Mouse (Mus musculus) neural tube, embryonic 12.5 days (tissue): ENCODE results near the gene Lrp1. TPM values are rescaled to one million over a fixed set of nuclear protein-coding genes. Genes with fewer than 3 reads are reported as not detected.

Source experiments
- ATAC-seq: fragments of 200-750 bp; cut with Nextera tagmentation; 2 replicates; pipeline ENCODE4 v1.8.0; 2017; ENCODE audit warnings: low read depth, mild to moderate bottlenecking, moderate TSS enrichment, moderate library complexity; ENCODE audit not compliant: low FRiP score
- H3K27ac ChIP-seq: fragments of 300-500 bp; sonication (generic); 2 replicates; pipeline ENCODE4 v1.5.1; 2016
- H3K27me3 ChIP-seq: fragments of 300-500 bp; sonication (generic); replicated peaks from 2 replicates; pipeline ENCODE4 v1.6.1; 2016; ENCODE audit warnings: mild to moderate bottlenecking
- H3K36me3 ChIP-seq: fragments of 300-500 bp; sonication (generic); 2 replicates; pipeline ENCODE4 v1.6.1; 2016; ENCODE audit warnings: mild to moderate bottlenecking
- H3K4me1 ChIP-seq: fragments of 300-500 bp; sonication (generic); 2 replicates; pipeline ENCODE4 v1.6.1; 2016
- H3K4me2 ChIP-seq: fragments of 300-500 bp; sonication (generic); replicated peaks from 2 replicates; pipeline ENCODE4 v1.6.1; 2016; ENCODE audit warnings: mild to moderate bottlenecking
- H3K4me3 ChIP-seq: fragments of 300-500 bp; sonication (generic); 2 replicates; pipeline ENCODE4 v1.5.1; 2016
- H3K9ac ChIP-seq: fragments of 300-500 bp; sonication (generic); 2 replicates; pipeline ENCODE4 v1.6.1; 2016; ENCODE audit warnings: mild to moderate bottlenecking
- H3K9me3 ChIP-seq: fragments of 300-500 bp; sonication (generic); 2 replicates; pipeline ENCODE4 v1.6.1; 2016; ENCODE audit warnings: mild to moderate bottlenecking
- WGBS: fragments of 180-500 bp; shearing (Covaris S2); methylation state at CpG from one replicate; pipeline ENCODE4 v1.1.7; 2016; 5-methylcytosine and 5-hydroxymethylcytosine counted together
- polyA plus RNA-seq: library from polyadenylated mRNA; unstranded; fragments of >200 nt; fragmentation: Nextera tagmentation; extraction: Ambion mirVana; gene quantifications from 2 replicates; pipeline ENCODE4 v1.2.1, GENCODE M21; 2016

Lrp1 gene
- polyA plus RNA-seq, 1 experiment from 2014 or later = 96.0 TPM

DNA sequence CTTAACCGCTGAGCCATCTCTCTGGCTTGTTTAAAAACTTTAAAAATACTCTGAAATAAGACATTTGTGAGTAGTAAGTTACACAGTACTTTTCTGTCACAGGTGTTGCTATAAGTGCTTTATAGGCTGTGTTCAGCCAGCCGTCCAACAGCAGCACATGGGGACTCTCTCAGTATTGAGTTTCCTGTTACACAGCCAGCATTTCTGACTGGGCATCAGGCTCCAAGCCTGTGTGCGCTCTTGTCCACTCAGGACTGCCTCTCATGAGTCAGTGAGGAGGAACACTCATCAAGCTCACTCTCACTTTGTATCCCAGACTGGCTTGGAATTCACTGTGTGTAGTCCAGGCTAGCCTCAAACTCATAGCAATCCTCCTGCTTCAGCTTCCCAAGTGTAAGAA, 124.8 kb downstream of the Lrp1 start:
- no peaks in the 10 kb centered on the region for H3K27me3 ChIP-seq
- no peak overlapping the region for H3K4me3 ChIP-seq
- no peaks in the 10 kb centered on the region for H3K9me3 ChIP-seq
- no peak overlapping the region for H3K27ac ChIP-seq
- H3K4me1 ChIP-seq = peaks cover 5% of the 10 kb centered on the region; the same call in 1 of the 2 replicates
- H3K4me2 ChIP-seq = no peak overlapping the region
- 97% methylated on average over 3 of the region's 3 CpGs for WGBS
- no peak overlapping the region for H3K9ac ChIP-seq
- H3K36me3 ChIP-seq = peaks cover 74% of the 10 kb centered on the region
- no peak for ATAC-seq

DNA sequence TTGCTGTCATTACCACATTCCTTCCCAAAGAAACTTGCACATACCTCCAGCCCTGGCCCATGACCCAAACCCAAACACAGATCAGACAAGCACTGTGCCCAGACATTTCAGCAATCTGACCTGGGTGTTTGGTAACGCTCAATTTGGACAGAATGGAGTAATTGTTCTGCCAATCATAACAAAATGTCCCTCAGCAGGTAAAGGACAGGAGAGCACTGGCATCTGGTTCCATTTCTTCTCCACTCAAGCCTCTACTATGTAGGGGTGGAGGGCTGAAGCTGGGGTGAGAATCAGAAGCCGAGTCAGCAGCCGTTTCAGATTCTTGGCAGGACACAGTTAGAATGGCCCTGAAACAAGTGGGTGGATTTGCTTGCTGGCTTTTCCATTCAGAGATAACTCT, 128.8 kb downstream of the Lrp1 start:
- no peaks in the 10 kb centered on the region for H3K27me3 ChIP-seq
- H3K4me1 ChIP-seq = peaks cover 19% of the 10 kb centered on the region; the same call in 1 of the 2 replicates
- no peak overlapping the region for H3K27ac ChIP-seq
- peaks cover 56% of the 10 kb centered on the region for H3K36me3 ChIP-seq
- no peak for ATAC-seq
- H3K9ac ChIP-seq = no peak overlapping the region
- H3K9me3 ChIP-seq = no peaks in the 10 kb centered on the region
- no peak overlapping the region for H3K4me3 ChIP-seq
- H3K4me2 ChIP-seq = no peak overlapping the region
- 95% methylated on average over 3 of the region's 3 CpGs for WGBS

DNA sequence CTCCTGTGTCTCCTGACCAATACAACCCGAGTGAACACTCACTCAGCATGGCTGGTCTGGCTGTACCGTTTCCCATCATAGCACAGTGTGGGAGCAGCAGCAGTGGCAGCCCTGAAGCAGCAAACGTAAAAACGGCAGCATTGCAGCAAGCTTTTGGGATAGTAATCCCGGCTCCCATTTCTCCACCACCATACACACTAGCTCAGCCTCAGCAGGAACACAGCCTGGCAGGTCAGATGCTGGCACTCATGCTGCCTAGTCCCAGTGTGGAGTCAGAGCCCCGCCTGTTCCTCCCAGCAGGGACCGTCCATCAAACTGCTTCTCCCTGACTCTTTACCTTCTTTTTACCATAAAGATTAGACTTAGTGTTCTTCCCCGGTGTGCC, 129.8 kb downstream of the Lrp1 start:
- ATAC-seq = 0 out of 2 replicates have a peak, but pooled peaks have one; percentile 33
- Histone ChIP-seq H3K9ac (no peak overlapping the region), H3K4me2 (no peak overlapping the region), H3K9me3 (no peaks in the 10 kb centered on the region), H3K27me3 (no peaks in the 10 kb centered on the region), H3K27ac (no peak overlapping the region; the same call in none of the 2 replicates), H3K4me3 (no peak overlapping the region), H3K36me3 (peaks cover 51% of the 10 kb centered on the region), H3K4me1 (peaks cover 19% of the 10 kb centered on the region; the same call in 1 of the 2 replicates)
- 73% methylated on average over 8 of the region's 8 CpGs for WGBS

DNA sequence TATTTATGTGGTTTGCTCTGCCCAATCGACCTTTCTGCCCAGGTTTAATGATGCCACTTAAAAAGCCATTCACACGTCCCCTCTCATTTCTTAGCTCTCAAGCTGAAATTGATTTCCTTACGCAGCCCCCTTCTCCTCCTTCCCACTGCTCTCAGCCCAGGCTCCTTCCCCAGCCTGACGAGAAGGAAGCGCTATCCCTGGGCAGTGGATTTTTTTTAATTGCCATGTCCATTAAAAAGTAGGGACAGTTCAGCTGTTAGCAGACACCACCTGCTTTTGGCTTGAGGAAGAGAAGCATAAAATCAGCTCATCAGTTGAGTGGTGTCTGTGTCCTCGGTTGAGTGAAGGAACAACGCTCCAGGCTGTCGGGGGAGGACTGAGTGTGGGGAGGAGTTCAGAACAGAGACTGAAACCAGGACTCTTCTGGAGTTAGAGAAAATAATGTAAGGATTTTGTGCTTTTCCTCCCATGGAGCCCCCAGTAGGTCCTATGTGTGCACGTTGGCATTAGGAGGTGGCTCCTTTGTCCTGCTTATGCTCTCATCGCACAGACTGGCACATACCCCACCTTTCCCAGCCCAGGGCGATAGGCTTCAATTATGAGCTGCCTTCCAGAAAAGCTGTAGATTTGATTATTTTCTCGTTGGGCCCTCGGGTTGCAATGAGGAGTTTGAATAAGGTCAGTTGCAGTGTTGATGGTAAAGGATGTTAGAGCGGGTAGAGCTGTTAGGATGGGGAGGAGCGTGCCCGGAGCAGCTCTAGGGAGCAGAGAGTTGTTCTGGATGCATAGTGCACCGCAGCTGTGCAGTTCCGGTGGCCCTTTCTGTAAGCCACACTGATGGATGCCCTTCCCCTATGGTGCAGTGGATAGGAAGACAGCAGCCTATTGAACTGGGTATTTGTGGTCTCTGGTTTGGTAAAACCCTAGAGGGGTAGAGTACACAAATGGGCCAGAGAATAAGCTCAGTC, 130.5 kb downstream of the Lrp1 start:
- Histone ChIP-seq H3K9ac (no peak overlapping the region), H3K4me2 (no peak overlapping the region), H3K27ac (no peak overlapping the region; the same call in 1 of the 2 replicates), H3K36me3 (peaks cover 49% of the 10 kb centered on the region), H3K4me3 (no peak overlapping the region), H3K9me3 (no peaks in the 10 kb centered on the region), H3K4me1 (peaks cover 19% of the 10 kb centered on the region; the same call in 1 of the 2 replicates), H3K27me3 (no peaks in the 10 kb centered on the region)
- ATAC-seq = peak; percentile 53; the same call in 1 of the 2 replicates
- 64% methylated on average over 18 of the region's 18 CpGs for WGBS

DNA sequence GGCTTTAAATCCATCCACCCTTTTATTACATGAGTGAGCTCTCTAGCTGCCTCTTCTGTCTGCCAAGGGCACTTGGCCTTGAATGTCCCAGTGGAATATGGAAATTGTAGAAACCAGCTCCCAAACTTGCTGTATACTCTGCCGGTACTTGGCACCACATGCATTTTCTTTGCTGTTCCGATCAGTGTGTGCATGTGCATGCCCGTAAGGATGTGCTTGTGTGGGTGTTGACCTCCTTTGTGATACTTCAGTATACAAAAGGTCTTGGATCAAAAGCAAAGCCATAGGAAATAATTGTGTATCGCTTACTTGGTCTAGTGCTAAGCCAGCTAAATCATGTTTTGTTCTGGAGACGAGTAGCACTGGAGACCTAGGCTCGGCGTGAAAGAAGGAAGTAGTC, 132.1 kb downstream of the Lrp1 start:
- Histone ChIP-seq H3K27ac (no peak overlapping the region), H3K36me3 (peaks cover 51% of the 10 kb centered on the region), H3K9me3 (no peaks in the 10 kb centered on the region), H3K4me1 (peaks cover 19% of the 10 kb centered on the region; the same call in 1 of the 2 replicates), H3K4me3 (no peak overlapping the region), H3K4me2 (no peak overlapping the region), H3K9ac (no peak overlapping the region), H3K27me3 (no peaks in the 10 kb centered on the region)
- no peak for ATAC-seq
- WGBS = 85% methylated on average over 7 of the region's 7 CpGs

Other genes starting within 250 kb of the Lrp1 start
- 33.9 and 36.3 TPM in 2 replicates for gene R3hdm2, start 240.8 kb downstream of the Lrp1 start, polyA plus RNA-seq
- 4.3 and 5.8 TPM in 2 replicates for gene Stac3, start 119.5 kb downstream of the Lrp1 start, polyA plus RNA-seq
- 7.3 and 7.6 TPM in 2 replicates for gene Ndufa4l2, start 106.2 kb downstream of the Lrp1 start, polyA plus RNA-seq
- 74.2 and 76.9 TPM in 2 replicates for gene Shmt2, start 98.7 kb downstream of the Lrp1 start, polyA plus RNA-seq
- 112 and 125 TPM in 2 replicates for gene Nxph4, start 86.6 kb downstream of the Lrp1 start, polyA plus RNA-seq
- gene Stat6, start 21.8 kb upstream of the Lrp1 start, polyA plus RNA-seq = 7.2 and 7.5 TPM in 2 replicates
- gene Nemp1, start 45.8 kb upstream of the Lrp1 start, polyA plus RNA-seq = 7.2 and 8.0 TPM in 2 replicates
- gene Nab2, start 47.4 kb upstream of the Lrp1 start, polyA plus RNA-seq = 5.6 and 6.9 TPM in 2 replicates
- gene Myo1a, start 84.0 kb upstream of the Lrp1 start, polyA plus RNA-seq = 0.29 and 0.58 TPM in 2 replicates
- 0.91 TPM in 1 of 2 replicates, not detected in the other for gene Tac2, start 103.3 kb upstream of the Lrp1 start, polyA plus RNA-seq
- gene Zbtb39, start 118.4 kb upstream of the Lrp1 start, polyA plus RNA-seq = 4.9 and 5.5 TPM in 2 replicates
- gene Gpr182, start 130.6 kb upstream of the Lrp1 start, polyA plus RNA-seq = 0.28 and 0.41 TPM in 2 replicates
- 0.05 and 0.09 TPM in 2 replicates for gene Rdh1, start 138.6 kb upstream of the Lrp1 start, polyA plus RNA-seq
- not detected in 2 replicates for gene Rdh16f1, start 138.6 kb upstream of the Lrp1 start, polyA plus RNA-seq
- gene Rdh9, start 155.2 kb upstream of the Lrp1 start, polyA plus RNA-seq = 0.09 and 0.10 TPM in 2 replicates
- gene Rdh16, start 180.0 kb upstream of the Lrp1 start, polyA plus RNA-seq = not detected in 2 replicates
- gene Rdh19, start 228.8 kb upstream of the Lrp1 start, polyA plus RNA-seq = not detected in 2 replicates
- not detected in 2 replicates for gene Rdh16f2, start 245.3 kb upstream of the Lrp1 start, polyA plus RNA-seq